Mouse (Mus musculus) MEL (cell line): Measurements from ENCODE around the gene Rbm12b1. TPM values are rescaled to one million over a fixed set of nuclear protein-coding genes. Genes with fewer than 3 reads are reported as not detected.
A peak's percentile ranks its signal among the peaks of the same experiment; 100 is the strongest.
"Not testable (repeated sequence)": the region's sequence is repeated elsewhere in the genome, so short reads cannot be mapped to it uniquely, and the experiment has no call there.

Experiments used
- DNase-seq: peaks from one replicate; pipeline ENCODE4 v3.0.0; 2011; ENCODE audit warnings: low read depth, low spot score
- H3K27ac ChIP-seq: 2 replicates; pipeline ENCODE4 v1.5.1; 2012; ENCODE audit warnings: low read depth, mild to moderate bottlenecking, control low read depth, low read length, moderate library complexity; ENCODE audit not compliant: control insufficient read depth
- H3K27me3 ChIP-seq, 2 experiments: fragments of 150-350 bp in 1 of 2; sonication (generic) in 1 of 2; 2 replicates each; pipeline ENCODE4 v1.6.1; 2012; ENCODE audit warnings: low read length in 2 of 2, mild to moderate bottlenecking in 2 of 2, improper control_type of control experiment in 1 of 2, moderate library complexity in 1 of 2; ENCODE audit not compliant: insufficient read depth in 2 of 2, control insufficient read depth in 1 of 2
- H3K36me3 ChIP-seq, 2 experiments: 2 replicates each; pipeline ENCODE4 v1.6.1; 2012 to 2014; ENCODE audit warnings: low read length in 2 of 2, improper control_type of control experiment in 1 of 2, inconsistent platforms in 1 of 2, mild to moderate bottlenecking in 1 of 2; ENCODE audit not compliant: insufficient read depth in 2 of 2, control insufficient read depth in 1 of 2
- H3K4me1 ChIP-seq, 2 experiments: fragments of 150-350 bp in 1 of 2; sonication (generic) in 1 of 2; 2 replicates each; pipeline ENCODE4 v1.6.1; 2012; ENCODE audit warnings: low read length in 2 of 2, improper control_type of control experiment in 1 of 2, mild to moderate bottlenecking in 1 of 2; ENCODE audit not compliant: insufficient read depth in 2 of 2, control insufficient read depth in 1 of 2
- H3K4me3 ChIP-seq, 2 experiments: fragments of 150-350 bp in 1 of 2; sonication (generic) in 1 of 2; 2 replicates each; pipeline ENCODE4 v1.5.1; 2012; ENCODE audit warnings: low read depth in 2 of 2, low read length in 2 of 2, mild to moderate bottlenecking in 2 of 2, moderate library complexity in 2 of 2, control low read depth in 1 of 2, improper control_type of control experiment in 1 of 2; ENCODE audit not compliant: control insufficient read depth in 1 of 2, insufficient read depth in 1 of 2
- H3K79me2 ChIP-seq: 2 replicates; pipeline ENCODE4 v1.6.1; 2012; ENCODE audit warnings: mild to moderate bottlenecking, low read length, moderate library complexity; ENCODE audit not compliant: control insufficient read depth, poor library complexity, insufficient read depth
- H3K9ac ChIP-seq: 2 replicates; pipeline ENCODE4 v1.6.1; 2012; ENCODE audit warnings: low read depth, mild to moderate bottlenecking, control low read depth, low read length, moderate library complexity; ENCODE audit not compliant: control insufficient read depth, poor library complexity, severe bottlenecking
- H3K9me3 ChIP-seq: fragments of 150-350 bp; sonication (generic); replicated peaks from 2 replicates; pipeline ENCODE4 v1.6.1; 2012; ENCODE audit warnings: mild to moderate bottlenecking, low read length, improper control_type of control experiment, moderate library complexity; ENCODE audit not compliant: insufficient read depth
- CHD2 ChIP-seq: IDR thresholded peaks from 2 replicates; pipeline ENCODE4 v1.6.1; 2011; ENCODE audit warnings: low read length, improper control_type of control experiment
- E2F4 ChIP-seq: IDR thresholded peaks from 2 replicates; pipeline ENCODE4 v1.6.1; 2011; ENCODE audit warnings: low read depth, low read length, improper control_type of control experiment, borderline replicate concordance
- EP300 ChIP-seq, 2 experiments: IDR thresholded peaks; 2 replicates each; pipeline ENCODE4 v1.6.1; 2011; ENCODE audit warnings: improper control_type of control experiment in 2 of 2, low read length in 2 of 2, low read depth in 1 of 2, mild to moderate bottlenecking in 1 of 2
- GATA1 ChIP-seq: IDR thresholded peaks from 2 replicates; pipeline ENCODE4 v1.6.1; 2011; ENCODE audit warnings: low read depth, low read length, improper control_type of control experiment
- HCFC1 ChIP-seq: IDR thresholded peaks from 2 replicates; pipeline ENCODE4 v1.6.1; 2012; ENCODE audit warnings: low read depth, mild to moderate bottlenecking, inconsistent platforms, low read length, improper control_type of control experiment, moderate library complexity
- JUND ChIP-seq: IDR thresholded peaks from 2 replicates; pipeline ENCODE4 v1.6.1; 2011; ENCODE audit warnings: low read depth, mild to moderate bottlenecking, improper control_type of control experiment, low read length
- KAT2A ChIP-seq: conservative IDR thresholded peaks from 2 replicates; pipeline ENCODE4 v1.6.1; 2012; ENCODE audit warnings: low read depth, low read length, improper control_type of control experiment, inconsistent platforms
- MAFK ChIP-seq: IDR thresholded peaks from 2 replicates; pipeline ENCODE4 v1.6.1; 2011; ENCODE audit warnings: low read depth, mild to moderate bottlenecking, low read length, improper control_type of control experiment, borderline replicate concordance
- MXI1 ChIP-seq: IDR thresholded peaks from 2 replicates; pipeline ENCODE4 v1.6.1; 2011; ENCODE audit warnings: mild to moderate bottlenecking, low read depth, low read length, improper control_type of control experiment
- MYC ChIP-seq: IDR thresholded peaks from 2 replicates; pipeline ENCODE4 v1.6.1; 2011; ENCODE audit warnings: low read depth, mild to moderate bottlenecking, low read length, improper control_type of control experiment, moderate library complexity
- NELFE ChIP-seq: IDR thresholded peaks from 2 replicates; pipeline ENCODE4 v1.6.1; 2011; ENCODE audit warnings: low read depth, low read length, improper control_type of control experiment
- NRF1 ChIP-seq: IDR thresholded peaks from 2 replicates; pipeline ENCODE4 v1.6.1; 2014; ENCODE audit warnings: low read depth, mild to moderate bottlenecking, inconsistent platforms, low read length, improper control_type of control experiment, moderate library complexity; ENCODE audit not compliant: poor library complexity, insufficient read depth, severe bottlenecking
- POLR2A ChIP-seq, 2 experiments: IDR thresholded peaks; 2 replicates each; pipeline ENCODE4 v1.6.1; 2011 to 2012; ENCODE audit warnings: low read length in 2 of 2, mild to moderate bottlenecking in 2 of 2, control low read depth in 1 of 2, improper control_type of control experiment in 1 of 2, low read depth in 1 of 2, moderate library complexity in 1 of 2; ENCODE audit not compliant: control insufficient read depth in 1 of 2, insufficient read depth in 1 of 2, poor library complexity in 1 of 2
- TBP ChIP-seq: IDR thresholded peaks from 2 replicates; pipeline ENCODE4 v1.8.0; 2011; ENCODE audit warnings: low read depth, low read length, improper control_type of control experiment
- USF2 ChIP-seq, 2 experiments: IDR thresholded peaks; 2 replicates each; pipeline ENCODE4 v1.6.1; 2011 to 2012; ENCODE audit warnings: improper control_type of control experiment in 2 of 2, low read length in 2 of 2, borderline replicate concordance in 1 of 2, inconsistent platforms in 1 of 2, low read depth in 1 of 2, mild to moderate bottlenecking in 1 of 2; ENCODE audit not compliant: insufficient read depth in 1 of 2
- ZKSCAN1 ChIP-seq: IDR thresholded peaks from 2 replicates; pipeline ENCODE4 v1.6.1; 2012; ENCODE audit warnings: low read depth, mild to moderate bottlenecking, inconsistent platforms, low read length, improper control_type of control experiment, moderate library complexity
- ZNF384 ChIP-seq: IDR thresholded peaks from 2 replicates; pipeline ENCODE4 v1.6.1; 2012; ENCODE audit warnings: low read depth, mild to moderate bottlenecking, inconsistent platforms, low read length, improper control_type of control experiment
- polyA plus RNA-seq, 2 experiments: library from polyadenylated mRNA; stranded (reverse) in 1 of 2; unstranded in 1 of 2; fragments of >175 nt in 1 of 2; fragments of >200 nt in 1 of 2; gene quantifications; 2 replicates each; pipeline versions ENCODE4 v1.2.1 to v1.2.4; 2012; ENCODE audit warnings: low replicate concordance in 2 of 2, low read depth in 1 of 2; ENCODE audit not compliant: insufficient read length in 2 of 2, insufficient read depth in 1 of 2, missing spikeins in 1 of 2
- total RNA-seq: library from RNA; depleted of rRNA; stranded (reverse); fragments of 300-350 nt; gene quantifications from 2 replicates; pipeline ENCODE4 v1.2.3, GENCODE M21; 2012; rRNA removed

Gene Rbm12b1
- total RNA-seq (4.3 and 4.9 TPM in 2 replicates), polyA plus RNA-seq (1 to 10 TPM in 1 of 2 experiments, not detected in 1; 3.0 TPM)

- TF ChIP-seq NELFE (peak; percentile 34), HCFC1 (0 out of 2 replicates have a peak, but pooled peaks have one; percentile 25), POLR2A (IDR thresholded peaks at IDR 0.05; ENCODE audit: control insufficient read depth in 1 of 2, insufficient read depth in 1 of 2, low read depth in 1 of 2, low read length in 2 of 2, poor library complexity in 1 of 2) (peak in 1 of 2 experiments; percentile 36; a peak in 1 of 4 replicates), NRF1 (peak; percentile 71)
- H3K9me3 ChIP-seq, H3K27ac ChIP-seq, H3K36me3 ChIP-seq, H3K79me2 ChIP-seq, H3K27me3 ChIP-seq, H3K4me1 ChIP-seq: not testable (repeated sequence)
- Histone ChIP-seq H3K4me3 (peak within 1 kb of the TSS; percentile 48 to 61), H3K9ac (peak within 1 kb of the TSS; percentile 59)
- DNase-seq: peak; percentile 78
These were observed at the start of gene Rbm12b1 for GRCm38 (mm10) chr4:12140141-12140567. Rbm12b1 (plus strand) TSS chr4:12140264.

GRCm38 (mm10) chr4:12140592-12141062 lies 563 bp downstream of the Rbm12b1 start:
- DNase-seq: peak; percentile 18
- not testable (repeated sequence) for H3K27me3 ChIP-seq

GRCm38 (mm10) chr4:12141516-12141915 lies 1.5 kb downstream of the Rbm12b1 start:
- H3K9me3 ChIP-seq, H3K27me3 ChIP-seq, H3K9ac ChIP-seq, H3K4me3 ChIP-seq, H3K36me3 ChIP-seq, H3K4me1 ChIP-seq, DNase-seq, H3K27ac ChIP-seq, H3K79me2 ChIP-seq: not testable (repeated sequence)

More at GRCm38 (mm10) chr4:12140592-12141062, 563 bp downstream of the Rbm12b1 start:
- not testable (repeated sequence) for H3K4me1 ChIP-seq, H3K9me3 ChIP-seq, H3K36me3 ChIP-seq, H3K27ac ChIP-seq, H3K79me2 ChIP-seq
- peak overlapping the region; percentile 59 for H3K9ac ChIP-seq
- peak overlapping the region; percentile 35 to 61; a peak in 3 of 4 replicates for H3K4me3 ChIP-seq

- Histone ChIP-seq H3K79me2 (no peaks in the 10 kb centered on the region), H3K9me3 (no peaks in the 10 kb centered on the region), H3K27me3 (no peaks in the 10 kb centered on the region), H3K27ac (no peak overlapping the region), H3K9ac (no peak overlapping the region), H3K36me3 (no peaks in the 10 kb centered on the region), H3K4me1 (no peaks in the 10 kb centered on the region), H3K4me3 (no peak overlapping the region)
- no peak for DNase-seq
- TF ChIP-seq TBP (no peak), EP300 (IDR thresholded peaks at IDR 0.05; ENCODE audit: low read depth in 1 of 2, low read length in 2 of 2) (no peak), NELFE (no peak), MYC (no peak), GATA1 (no peak), ZKSCAN1 (no peak), MAFK (no peak), MXI1 (no peak), E2F4 (no peak), ZNF384 (no peak), KAT2A (no peak), JUND (no peak), CHD2 (no peak), USF2 (IDR thresholded peaks at IDR 0.05; ENCODE audit: borderline replicate concordance in 1 of 2, insufficient read depth in 1 of 2, low read depth in 1 of 2, low read length in 2 of 2) (no peak)
These were observed 7.6 kb downstream of the Rbm12b1 start for GRCm38 (mm10) chr4:12147660-12148059.
